Mouse (Mus musculus) MEL (cell line): ENCODE results near the gene Vwa3b.

Experiments
- CTCF ChIP-seq, 3 experiments: IDR thresholded peaks in 2 of 3; conservative IDR thresholded peaks in 1 of 3; 2 replicates each; pipeline ENCODE4 v1.5.1; 2011 to 2012; ENCODE audit warnings: low read length in 3 of 3, low read depth in 2 of 3, mild to moderate bottlenecking in 2 of 3, improper control_type of control experiment in 1 of 3, inconsistent platforms in 1 of 3, mixed read lengths in 1 of 3, moderate library complexity in 1 of 3; ENCODE audit not compliant: control insufficient read depth in 1 of 3, insufficient read depth in 1 of 3, poor library complexity in 1 of 3, severe bottlenecking in 1 of 3
- ELF1 ChIP-seq: IDR thresholded peaks from 2 replicates; pipeline ENCODE4 v1.6.1; 2014; ENCODE audit warnings: low read depth, mild to moderate bottlenecking, inconsistent platforms, low read length, improper control_type of control experiment, moderate library complexity
- GATA1 ChIP-seq: IDR thresholded peaks from 2 replicates; pipeline ENCODE4 v1.6.1; 2011; ENCODE audit warnings: low read depth, low read length, improper control_type of control experiment
- MAX ChIP-seq: IDR thresholded peaks from 2 replicates; pipeline ENCODE4 v1.6.1; 2011; ENCODE audit warnings: low read length, improper control_type of control experiment
- MEF2A ChIP-seq: IDR thresholded peaks from 2 replicates; pipeline ENCODE4 v1.6.1; 2014; ENCODE audit warnings: low read depth, mild to moderate bottlenecking, inconsistent platforms, low read length, improper control_type of control experiment; ENCODE audit not compliant: poor library complexity, insufficient replicate concordance, severe bottlenecking; ENCODE audit errors: extremely low read depth
- MYC ChIP-seq: IDR thresholded peaks from 2 replicates; pipeline ENCODE4 v1.6.1; 2011; ENCODE audit warnings: low read depth, mild to moderate bottlenecking, low read length, improper control_type of control experiment, moderate library complexity
- POLR2AphosphoS5 ChIP-seq: IDR thresholded peaks from 2 replicates; pipeline ENCODE4 v1.6.1; 2012; ENCODE audit warnings: low read depth, borderline replicate concordance, mild to moderate bottlenecking, inconsistent platforms, low read length, moderate library complexity, mixed read lengths
- RAD21 ChIP-seq: IDR thresholded peaks from 2 replicates; pipeline ENCODE4 v1.6.1; 2011; ENCODE audit warnings: mild to moderate bottlenecking, low read depth, low read length, improper control_type of control experiment
- SIN3A ChIP-seq: IDR thresholded peaks from 2 replicates; pipeline ENCODE4 v1.6.1; 2012; ENCODE audit warnings: low read length, improper control_type of control experiment, inconsistent platforms
- SMC3 ChIP-seq: IDR thresholded peaks from 2 replicates; pipeline ENCODE4 v1.6.1; 2011; ENCODE audit warnings: low read depth, low read length, improper control_type of control experiment
- TAL1 ChIP-seq: IDR thresholded peaks from 2 replicates; pipeline ENCODE4 v1.6.1; 2012; ENCODE audit warnings: mild to moderate bottlenecking, inconsistent platforms, low read length, moderate library complexity, mixed read lengths
- ZKSCAN1 ChIP-seq: IDR thresholded peaks from 2 replicates; pipeline ENCODE4 v1.6.1; 2012; ENCODE audit warnings: low read depth, mild to moderate bottlenecking, inconsistent platforms, low read length, improper control_type of control experiment, moderate library complexity
- ZMIZ1 ChIP-seq: IDR thresholded peaks from 2 replicates; pipeline ENCODE4 v1.6.1; 2012; ENCODE audit warnings: low read depth, mild to moderate bottlenecking, inconsistent platforms, low read length, improper control_type of control experiment, moderate library complexity
- ZNF384 ChIP-seq: IDR thresholded peaks from 2 replicates; pipeline ENCODE4 v1.6.1; 2012; ENCODE audit warnings: low read depth, mild to moderate bottlenecking, inconsistent platforms, low read length, improper control_type of control experiment

GRCm38 (mm10) chr1:37167918-37168317, 141.5 kb downstream of the Vwa3b start:
- TF ChIP-seq CTCF (IDR thresholded peaks at IDR 0.05 in 2 of 3, conservative IDR thresholded peaks at IDR 0.05 in 1 of 3; ENCODE audit: control insufficient read depth in 1 of 3, insufficient read depth in 1 of 3, low read depth in 2 of 3, low read length in 3 of 3, poor library complexity in 1 of 3, severe bottlenecking in 1 of 3), result no peak
- no peak for TF ChIP-seq SIN3A
- TF ChIP-seq ZNF384, result no peak
- TF ChIP-seq POLR2AphosphoS5, result no peak
- TF ChIP-seq RAD21, result no peak
- TF ChIP-seq MEF2A, result no peak
- TF ChIP-seq SMC3, result no peak
- TF ChIP-seq MYC, result no peak
- no peak for TF ChIP-seq GATA1
- no peak for TF ChIP-seq ELF1
- no peak for TF ChIP-seq ZMIZ1
- TF ChIP-seq MAX, result no peak
- no peak for TF ChIP-seq TAL1
- no peak for TF ChIP-seq ZKSCAN1
